Mouse (Mus musculus): Measurements from ENCODE around the gene Scube1. TPM values are rescaled to one million over a fixed set of nuclear protein-coding genes. Genes with fewer than 3 reads are reported as not detected.

Scube1 gene
- polyA plus RNA-seq, 1 experiment from 2014 or later = 32.9 TPM

- Histone ChIP-seq H3K9me3 (ENCODE audit: control insufficient read depth, low read length) (no peaks in the 10 kb centered on the region), H3K36me3 (ENCODE audit: control insufficient read depth, insufficient read depth, low read length) (no peaks in the 10 kb centered on the region), H3K9ac (ENCODE audit: low read length) (no peak overlapping the region), H3K4me1 (ENCODE audit: control insufficient read depth, insufficient read depth, low read length) (no peaks in the 10 kb centered on the region), H3K4me3 (ENCODE audit: low read depth, low read length) (no peak overlapping the region), H3K27ac (ENCODE audit: low read depth, low read length) (no peak overlapping the region), H3K27me3 (ENCODE audit: control insufficient read depth, insufficient read depth, low read length) (no peaks in the 10 kb centered on the region), H3K4me2 (ENCODE audit: low read depth) (no peak overlapping the region)
- ATAC-seq (ENCODE audit: insufficient read depth, low FRiP score, low TSS enrichment) (no peak), DNase-seq (ENCODE audit: low spot score) (no peak)
- 60% methylated on average over 8 of the region's 9 CpGs for WGBS
Measured at GRCm38 (mm10) chr15:83749436-83749835, 24.6 kb upstream of the Scube1 start.

GRCm38 (mm10) chr15:83748986-83749385, 24.2 kb upstream of the Scube1 start:
- DNase-seq (ENCODE audit: low spot score) (no peak), ATAC-seq (ENCODE audit: insufficient read depth, low FRiP score, low TSS enrichment) (no peak)
- WGBS = 81% methylated on average over 6 of the region's 6 CpGs
- Histone ChIP-seq H3K4me2 (ENCODE audit: low read depth) (no peak overlapping the region), H3K27me3 (ENCODE audit: control insufficient read depth, insufficient read depth, low read length) (no peaks in the 10 kb centered on the region), H3K27ac (ENCODE audit: low read depth, low read length) (no peak overlapping the region), H3K36me3 (ENCODE audit: control insufficient read depth, insufficient read depth, low read length) (no peaks in the 10 kb centered on the region), H3K9ac (ENCODE audit: low read length) (no peak overlapping the region), H3K9me3 (ENCODE audit: control insufficient read depth, low read length) (no peaks in the 10 kb centered on the region), H3K4me1 (ENCODE audit: control insufficient read depth, insufficient read depth, low read length) (no peaks in the 10 kb centered on the region), H3K4me3 (ENCODE audit: low read depth, low read length) (no peak overlapping the region)

- H3K4me3 ChIP-seq (ENCODE audit: low read depth, low read length) = no peak overlapping the region
- WGBS = 70% methylated on average over 16 of the region's 16 CpGs
- no peaks in the 10 kb centered on the region for H3K36me3 ChIP-seq (ENCODE audit: control insufficient read depth, insufficient read depth, low read length)
- H3K27ac ChIP-seq (ENCODE audit: low read depth, low read length) = no peak overlapping the region
- H3K27me3 ChIP-seq (ENCODE audit: control insufficient read depth, insufficient read depth, low read length) = no peaks in the 10 kb centered on the region
- H3K4me2 ChIP-seq (ENCODE audit: low read depth) = no peak overlapping the region
- peaks cover 3% of the 10 kb centered on the region for H3K4me1 ChIP-seq (ENCODE audit: control insufficient read depth, insufficient read depth, low read length)
- DNase-seq (ENCODE audit: low spot score) = no peak
- no peaks in the 10 kb centered on the region for H3K9me3 ChIP-seq (ENCODE audit: control insufficient read depth, low read length)
- no peak for ATAC-seq (ENCODE audit: insufficient read depth, low FRiP score, low TSS enrichment)
- H3K9ac ChIP-seq (ENCODE audit: low read length) = no peak overlapping the region
Measured at GRCm38 (mm10) chr15:83746311-83746710, 21.5 kb upstream of the Scube1 start.

- H3K4me1 ChIP-seq (ENCODE audit: control insufficient read depth, insufficient read depth, low read length) = peaks cover 6% of the 10 kb centered on the region
- H3K27me3 ChIP-seq (ENCODE audit: control insufficient read depth, insufficient read depth, low read length) = no peaks in the 10 kb centered on the region
- no peaks in the 10 kb centered on the region for H3K9me3 ChIP-seq (ENCODE audit: control insufficient read depth, low read length)
- 96% methylated on average over 1 of the region's 1 CpGs for WGBS
- no peaks in the 10 kb centered on the region for H3K36me3 ChIP-seq (ENCODE audit: control insufficient read depth, insufficient read depth, low read length)
- no peak for DNase-seq (ENCODE audit: low spot score)
- H3K9ac ChIP-seq (ENCODE audit: low read length) = no peak overlapping the region
- H3K27ac ChIP-seq (ENCODE audit: low read depth, low read length) = no peak overlapping the region
- no peak for ATAC-seq (ENCODE audit: insufficient read depth, low FRiP score, low TSS enrichment)
- no peak overlapping the region for H3K4me3 ChIP-seq (ENCODE audit: low read depth, low read length)
- H3K4me2 ChIP-seq (ENCODE audit: low read depth) = no peak overlapping the region
Measured at GRCm38 (mm10) chr15:83742018-83742417, 17.2 kb upstream of the Scube1 start.

GRCm38 (mm10) chr15:83740676-83741422, 16.0 kb upstream of the Scube1 start:
- Histone ChIP-seq H3K9ac (ENCODE audit: low read length) (peak overlapping the region; percentile 14; the same call in 1 of the 2 replicates), H3K4me2 (ENCODE audit: low read depth) (no peak overlapping the region), H3K27me3 (ENCODE audit: control insufficient read depth, insufficient read depth, low read length) (no peaks in the 10 kb centered on the region), H3K36me3 (ENCODE audit: control insufficient read depth, insufficient read depth, low read length) (no peaks in the 10 kb centered on the region), H3K4me3 (ENCODE audit: low read depth, low read length) (no peak overlapping the region), H3K9me3 (ENCODE audit: control insufficient read depth, low read length) (no peaks in the 10 kb centered on the region), H3K4me1 (ENCODE audit: control insufficient read depth, insufficient read depth, low read length) (peaks cover 6% of the 10 kb centered on the region), H3K27ac (ENCODE audit: low read depth, low read length) (0 out of 2 replicates have a peak overlapping the region, but pooled peaks have one; percentile 6)
- WGBS = 34% methylated on average over 21 of the region's 21 CpGs
- no peak for DNase-seq (ENCODE audit: low spot score)
- no peak for ATAC-seq (ENCODE audit: insufficient read depth, low FRiP score, low TSS enrichment)

GRCm38 (mm10) chr15:83727626-83728025, 2.8 kb upstream of the Scube1 start:
- ATAC-seq (ENCODE audit: insufficient read depth, low FRiP score, low TSS enrichment) = no peak
- H3K9me3 ChIP-seq (ENCODE audit: control insufficient read depth, low read length) = no peaks in the 10 kb centered on the region
- H3K4me3 ChIP-seq (ENCODE audit: low read depth, low read length) = no peak overlapping the region
- H3K36me3 ChIP-seq (ENCODE audit: control insufficient read depth, insufficient read depth, low read length) = no peaks in the 10 kb centered on the region
- DNase-seq (ENCODE audit: low spot score) = peak; percentile 76
- H3K4me1 ChIP-seq (ENCODE audit: control insufficient read depth, insufficient read depth, low read length) = peaks cover 21% of the 10 kb centered on the region
- no peak overlapping the region for H3K9ac ChIP-seq (ENCODE audit: low read length)
- H3K27me3 ChIP-seq (ENCODE audit: control insufficient read depth, insufficient read depth, low read length) = 0 out of 2 replicates have a peak, but pooled peaks cover 6% of the 10 kb centered on the region
- H3K27ac ChIP-seq (ENCODE audit: low read depth, low read length) = no peak overlapping the region
- H3K4me2 ChIP-seq (ENCODE audit: low read depth) = no peak overlapping the region
- 16% methylated on average over 3 of the region's 3 CpGs for WGBS

GRCm38 (mm10) chr15:83726741-83727140, 1.9 kb upstream of the Scube1 start:
- Histone ChIP-seq H3K36me3 (ENCODE audit: control insufficient read depth, insufficient read depth, low read length) (no peaks in the 10 kb centered on the region), H3K4me1 (ENCODE audit: control insufficient read depth, insufficient read depth, low read length) (peaks cover 21% of the 10 kb centered on the region), H3K9me3 (ENCODE audit: control insufficient read depth, low read length) (no peaks in the 10 kb centered on the region), H3K4me3 (ENCODE audit: low read depth, low read length) (no peak overlapping the region), H3K27ac (ENCODE audit: low read depth, low read length) (no peak overlapping the region), H3K27me3 (ENCODE audit: control insufficient read depth, insufficient read depth, low read length) (0 out of 2 replicates have a peak, but pooled peaks cover 6% of the 10 kb centered on the region), H3K4me2 (ENCODE audit: low read depth) (no peak overlapping the region), H3K9ac (ENCODE audit: low read length) (no peak overlapping the region)
- DNase-seq (ENCODE audit: low spot score) (no peak), ATAC-seq (ENCODE audit: insufficient read depth, low FRiP score, low TSS enrichment) (no peak)
- 76% methylated on average over 5 of the region's 5 CpGs for WGBS

GRCm38 (mm10) chr15:83725556-83726200, 857 bp upstream of the Scube1 start:
- H3K4me3 ChIP-seq (ENCODE audit: low read depth, low read length) = no peak overlapping the region
- H3K9me3 ChIP-seq (ENCODE audit: control insufficient read depth, low read length) = no peaks in the 10 kb centered on the region
- DNase-seq (ENCODE audit: low spot score) (no peak), ATAC-seq (ENCODE audit: insufficient read depth, low FRiP score, low TSS enrichment) (no peak)
- 12% methylated on average over 28 of the region's 28 CpGs for WGBS
- H3K27ac ChIP-seq (ENCODE audit: low read depth, low read length) = no peak overlapping the region
- H3K9ac ChIP-seq (ENCODE audit: low read length) = 0 out of 2 replicates have a peak overlapping the region, but pooled peaks have one; percentile 12
- H3K36me3 ChIP-seq (ENCODE audit: control insufficient read depth, insufficient read depth, low read length) = no peaks in the 10 kb centered on the region
- H3K4me1 ChIP-seq (ENCODE audit: control insufficient read depth, insufficient read depth, low read length) = peaks cover 21% of the 10 kb centered on the region
- H3K27me3 ChIP-seq (ENCODE audit: control insufficient read depth, insufficient read depth, low read length) = 0 out of 2 replicates have a peak, but pooled peaks cover 6% of the 10 kb centered on the region
- peak overlapping the region; percentile 79 for H3K4me2 ChIP-seq (ENCODE audit: low read depth)

Measured in neural tube, embryonic 11.5 days (tissue).